Mouse (Mus musculus): ENCODE results near the gene Hectd4.

GRCm38 (mm10) chr5:121284816-121285215, 64.8 kb downstream of the Hectd4 start:
- no peak for TF ChIP-seq CTCF (IDR thresholded peaks at IDR 0.05; ENCODE audit: insufficient read depth, low read length)
- no peak for TF ChIP-seq POLR2A (IDR thresholded peaks at IDR 0.05; ENCODE audit: borderline replicate concordance, extremely low read depth, low read depth, low read length)
